Mouse (Mus musculus) urinary bladder, adult 18-20 months (tissue): Measurements from ENCODE around the gene Qk.
A peak's percentile ranks its signal among the peaks of the same experiment; 100 is the strongest.

Source experiments
- DNase-seq, 2 experiments: peaks; one replicate each; pipeline ENCODE4 v3.0.0; 2022; ENCODE audit warnings: low spot score in 2 of 2, mixed read lengths in 2 of 2

The Qk gene

GRCm38 (mm10) chr17:10326596-10327045, 7.0 kb upstream of the Qk start:
- DNase-seq: peak in 1 of 2 experiments; percentile 13

- DNase-seq: no peak
Measured at GRCm38 (mm10) chr17:10325921-10326320, 6.3 kb upstream of the Qk start.

GRCm38 (mm10) chr17:10321754-10322153, 2.1 kb upstream of the Qk start:
- no peak for DNase-seq

GRCm38 (mm10) chr17:10321092-10321491, 1.4 kb upstream of the Qk start:
- DNase-seq: no peak

- DNase-seq: no peak
Measured at GRCm38 (mm10) chr17:10320456-10320790, 769 bp upstream of the Qk start.

GRCm38 (mm10) chr17:10319431-10319684, 296 bp downstream of the Qk start:
- no peak for DNase-seq

- peak; percentile 39 to 73 for DNase-seq
Measured at GRCm38 (mm10) chr17:10318561-10319430, 858 bp downstream of the Qk start.

GRCm38 (mm10) chr17:10317981-10318551, 1.6 kb downstream of the Qk start:
- peak; percentile 63 to 69 for DNase-seq

- DNase-seq: no peak
Measured at GRCm38 (mm10) chr17:10317186-10317585, 2.5 kb downstream of the Qk start.

- no peak for DNase-seq
Measured at GRCm38 (mm10) chr17:10316446-10316845, 3.2 kb downstream of the Qk start.

- no peak for DNase-seq
Measured at GRCm38 (mm10) chr17:10310046-10310445, 9.6 kb downstream of the Qk start.

GRCm38 (mm10) chr17:10309135-10309623, 10.5 kb downstream of the Qk start:
- DNase-seq: no peak

- DNase-seq: no peak
Measured at GRCm38 (mm10) chr17:10306424-10306823, 13.2 kb downstream of the Qk start.

GRCm38 (mm10) chr17:10304001-10304400, 15.7 kb downstream of the Qk start:
- no peak for DNase-seq

- DNase-seq: no peak
Measured at GRCm38 (mm10) chr17:10300968-10301795, 18.5 kb downstream of the Qk start.

- DNase-seq: no peak
Measured at GRCm38 (mm10) chr17:10299396-10299795, 20.3 kb downstream of the Qk start.

GRCm38 (mm10) chr17:10292520-10292919, 27.1 kb downstream of the Qk start:
- no peak for DNase-seq

GRCm38 (mm10) chr17:10284772-10285171, 34.9 kb downstream of the Qk start:
- no peak for DNase-seq

- no peak for DNase-seq
Measured at GRCm38 (mm10) chr17:10279532-10279931, 40.1 kb downstream of the Qk start.

GRCm38 (mm10) chr17:10269518-10269917, 50.1 kb downstream of the Qk start:
- DNase-seq: no peak

- DNase-seq: no peak
Measured at GRCm38 (mm10) chr17:10268468-10268867, 51.2 kb downstream of the Qk start.

GRCm38 (mm10) chr17:10266207-10266606, 53.4 kb downstream of the Qk start:
- DNase-seq: no peak
